Mouse (Mus musculus) hindbrain, embryonic 11.5 days (tissue): ENCODE data around the gene Zfp772. TPM values are rescaled to one million over a fixed set of nuclear protein-coding genes. Genes with fewer than 3 reads are reported as not detected.

Source experiments
- polyA plus RNA-seq: library from polyadenylated mRNA; unstranded; fragments of >200 nt; fragmentation: Nextera tagmentation; extraction: Ambion mirVana; gene quantifications from 2 replicates; pipeline ENCODE4 v1.2.1, GENCODE M21; 2014

Gene Zfp772
- polyA plus RNA-seq, 1 experiment from 2014 or later = 10.9 TPM

Other genes with a start within 250 kb of the Zfp772 start
- gene Aurkc, start 214.7 kb downstream of the Zfp772 start, polyA plus RNA-seq = not detected in 2 replicates
- 18.1 and 19.9 TPM in 2 replicates for gene Zfp954, start 88.5 kb downstream of the Zfp772 start, polyA plus RNA-seq
- gene Zfp773, start 73.2 kb downstream of the Zfp772 start, polyA plus RNA-seq = 7.6 and 9.6 TPM in 2 replicates
- gene Zfp418, start 38.7 kb downstream of the Zfp772 start, polyA plus RNA-seq = 3.4 and 4.4 TPM in 2 replicates
- 0.11 TPM in 1 of 2 replicates, not detected in the other for gene Vmn2r29, start 37.3 kb upstream of the Zfp772 start, polyA plus RNA-seq
- 1.9 and 2.8 TPM in 2 replicates for gene Gm45844, start 68.3 kb upstream of the Zfp772 start, polyA plus RNA-seq
- 63.2 and 72.0 TPM in 2 replicates for gene Clcn4, start 90.9 kb upstream of the Zfp772 start, polyA plus RNA-seq
- gene Vmn2r30, start 127.6 kb upstream of the Zfp772 start, polyA plus RNA-seq = not detected in 2 replicates
- not detected in 2 replicates for gene Gm45783, start 164.6 kb upstream of the Zfp772 start, polyA plus RNA-seq
- gene Vmn2r31, start 189.7 kb upstream of the Zfp772 start, polyA plus RNA-seq = not detected in 2 replicates